Mouse (Mus musculus): ENCODE measurements around the gene Ftcd. TPM values are rescaled to one million over a fixed set of nuclear protein-coding genes. Genes with fewer than 3 reads are reported as not detected.
A peak's percentile ranks its signal among the peaks of the same experiment; 100 is the strongest.

The Ftcd gene
- total RNA-seq, 2 experiments from 2014 or later, result not detected

DNA sequence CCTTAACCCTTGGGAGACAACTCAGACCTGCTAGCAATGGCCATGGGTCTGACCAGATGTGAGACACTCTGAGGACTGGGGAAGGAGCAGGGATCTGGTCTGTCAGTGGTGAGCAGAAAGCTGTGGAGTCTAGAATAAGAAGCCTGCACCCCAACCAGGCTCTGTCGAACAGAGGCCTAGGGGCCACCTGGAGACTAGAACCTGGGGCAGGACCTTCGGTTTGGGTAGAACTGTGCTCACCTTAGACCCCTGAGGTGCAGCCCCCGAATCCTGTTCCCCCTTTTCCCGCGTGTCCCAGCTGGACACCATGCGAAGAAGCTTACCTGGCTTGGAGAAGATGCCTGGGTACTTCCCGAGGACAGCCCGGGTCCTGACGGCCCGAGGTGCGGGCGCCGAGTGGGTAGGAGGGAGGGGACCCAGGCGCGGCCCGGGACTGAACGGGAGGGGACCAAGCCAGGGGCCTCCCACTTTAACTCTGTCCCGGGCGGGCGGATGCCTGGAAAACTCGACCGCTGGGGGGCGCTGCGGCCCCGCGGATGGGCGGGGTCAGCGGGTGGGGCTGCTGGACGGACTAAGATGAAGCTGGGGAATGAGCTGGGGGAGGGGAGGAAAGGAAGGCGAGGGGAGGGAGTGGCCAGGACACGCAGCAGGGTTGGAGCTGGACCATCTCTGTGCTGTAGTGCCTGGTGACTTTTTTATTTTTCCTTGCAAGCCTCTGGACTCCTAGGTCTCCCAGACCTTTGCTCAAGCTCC, 47.7 kb downstream of the Ftcd start, which contains the start of gene Col6a2:
Gene Col6a2 (minus strand): TSS at position 703 of the 753 bp plus-strand sequence.
- Histone ChIP-seq H3K27ac (no peak within 1 kb of the TSS), H3K4me3 (peak within 1 kb of the TSS; percentile 35)
- TF ChIP-seq CTCF (IDR thresholded peaks at IDR 0.05), result peak; percentile 74
- peak; percentile 73 to 86 for DNase-seq (ENCODE audit: extremely low spot score in 1 of 2, low spot score in 2 of 2)
- intact Hi-C loops (cut with DNase I), result loop anchor here (1.0 kb wide), 1 partner anchor 111 kb away; no protein-coding TSS in a partner anchor

DNA sequence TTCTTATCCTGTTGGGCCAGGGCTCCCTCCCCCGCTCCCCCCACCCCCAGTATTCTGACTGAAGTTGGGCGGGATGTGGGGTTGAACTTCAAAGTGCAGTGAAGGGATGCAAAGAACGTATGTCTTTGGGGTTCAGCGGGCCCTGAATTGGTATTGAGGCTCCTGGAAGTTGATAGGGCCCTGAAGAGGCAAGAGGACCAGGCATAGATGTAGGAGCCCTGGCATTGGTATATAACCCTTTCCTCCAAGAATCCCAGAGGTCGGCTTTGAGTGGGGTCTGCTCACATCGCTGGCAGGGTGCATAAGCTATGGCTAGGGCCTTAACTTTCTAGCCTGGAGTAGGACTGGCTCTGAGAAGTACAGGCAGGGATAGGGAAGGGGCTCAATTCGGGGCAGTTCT, 48.3 kb downstream of the Ftcd start:
- DNase-seq (ENCODE audit: extremely low spot score in 1 of 2, low spot score in 2 of 2), result no peak
- no peak overlapping the region for H3K27ac ChIP-seq
- no peak overlapping the region; the same call in 1 of the 2 replicates for H3K4me3 ChIP-seq
- intact Hi-C loops (cut with DNase I), result loop anchor here (1.0 kb wide), 1 partner anchor 111 kb away; no protein-coding TSS in a partner anchor
- TF ChIP-seq CTCF (IDR thresholded peaks at IDR 0.05), result no peak

- intact Hi-C loops (cut with DNase I), result no loop called here
- no peak overlapping the region for H3K27ac ChIP-seq
- TF ChIP-seq CTCF (IDR thresholded peaks at IDR 0.05), result no peak
- no peak for DNase-seq (ENCODE audit: extremely low spot score in 1 of 2, low spot score in 2 of 2)
- no peak overlapping the region for H3K4me3 ChIP-seq
These were observed 49.5 kb downstream of the Ftcd start for GRCm38 (mm10) chr10:76624903-76625302.

DNA sequence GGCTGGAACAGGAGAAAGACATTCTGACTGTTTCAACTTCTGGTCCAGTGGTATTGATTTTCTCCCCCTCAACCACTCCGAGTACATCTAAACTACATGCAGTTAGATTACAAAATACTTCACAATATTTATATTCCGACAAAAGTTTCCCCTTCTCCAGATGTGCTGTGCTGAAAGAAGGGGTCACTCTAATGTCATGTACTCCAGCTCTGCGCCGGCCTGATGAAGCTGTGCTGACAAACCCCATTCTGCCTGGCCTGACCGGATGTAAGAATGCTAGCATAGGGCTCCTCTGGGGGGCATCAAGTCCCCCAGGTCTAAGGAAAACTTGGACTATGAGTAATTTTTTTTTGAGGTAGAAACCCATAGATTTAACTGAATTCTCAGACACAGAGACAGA, 52.3 kb downstream of the Ftcd start:
- H3K4me3 ChIP-seq, result no peak overlapping the region
- no peak for DNase-seq (ENCODE audit: extremely low spot score in 1 of 2, low spot score in 2 of 2)
- TF ChIP-seq CTCF (IDR thresholded peaks at IDR 0.05), result no peak
- intact Hi-C loops (cut with DNase I), result no loop called here
- no peak overlapping the region for H3K27ac ChIP-seq

- no peak overlapping the region for H3K27ac ChIP-seq
- no peak for TF ChIP-seq CTCF (IDR thresholded peaks at IDR 0.05)
- no peak overlapping the region for H3K4me3 ChIP-seq
- DNase-seq (ENCODE audit: extremely low spot score in 1 of 2, low spot score in 2 of 2), result no peak
- intact Hi-C loops (cut with DNase I), result no loop called here
These were observed 55.2 kb downstream of the Ftcd start for GRCm38 (mm10) chr10:76630657-76631056.

- intact Hi-C loops (cut with DNase I), result no loop called here
- no peak for TF ChIP-seq CTCF (IDR thresholded peaks at IDR 0.05)
- peak overlapping the region; percentile 82 for H3K27ac ChIP-seq
- peak in 1 of 2 experiments; percentile 26 for DNase-seq (ENCODE audit: extremely low spot score in 1 of 2, low spot score in 2 of 2)
- no peak overlapping the region for H3K4me3 ChIP-seq
These were observed 57.2 kb downstream of the Ftcd start for GRCm38 (mm10) chr10:76632630-76633029.

- TF ChIP-seq CTCF (IDR thresholded peaks at IDR 0.05), result no peak
- DNase-seq (ENCODE audit: extremely low spot score in 1 of 2, low spot score in 2 of 2), result no peak
- H3K4me3 ChIP-seq, result no peak overlapping the region
- intact Hi-C loops (cut with DNase I), result no loop called here
- H3K27ac ChIP-seq, result no peak overlapping the region
These were observed 58.7 kb downstream of the Ftcd start for GRCm38 (mm10) chr10:76634094-76634571.

- intact Hi-C loops (cut with DNase I), result no loop called here
- Histone ChIP-seq H3K4me3 (no peak overlapping the region), H3K27ac (no peak overlapping the region)
- no peak for TF ChIP-seq CTCF (IDR thresholded peaks at IDR 0.05)
- no peak for DNase-seq (ENCODE audit: extremely low spot score in 1 of 2, low spot score in 2 of 2)
These were observed 59.1 kb downstream of the Ftcd start for GRCm38 (mm10) chr10:76634584-76634983.

GRCm38 (mm10) chr10:76636026-76636425, 60.6 kb downstream of the Ftcd start:
- intact Hi-C loops (cut with DNase I), result no loop called here
- no peak for DNase-seq (ENCODE audit: extremely low spot score in 1 of 2, low spot score in 2 of 2)
- no peak for TF ChIP-seq CTCF (IDR thresholded peaks at IDR 0.05)
- Histone ChIP-seq H3K27ac (no peak overlapping the region), H3K4me3 (no peak overlapping the region)

- intact Hi-C loops (cut with DNase I), result no loop called here
- no peak for DNase-seq (ENCODE audit: extremely low spot score in 1 of 2, low spot score in 2 of 2)
- no peak overlapping the region for H3K4me3 ChIP-seq
- no peak for TF ChIP-seq CTCF (IDR thresholded peaks at IDR 0.05)
- H3K27ac ChIP-seq, result no peak overlapping the region
These were observed 61.2 kb downstream of the Ftcd start for GRCm38 (mm10) chr10:76636601-76637000.

Other genes starting within 250 kb of the Ftcd start
- 10 to 100 TPM; 61.4 to 63.6 TPM for gene Dip2a, start 230.4 kb upstream of the Ftcd start, total RNA-seq (2021)
- not detected for gene AC141477.1, start 135.2 kb upstream of the Ftcd start, total RNA-seq (2021)
- 10 to 100 TPM; 22.8 to 26.6 TPM for gene Pcnt, start 132.9 kb upstream of the Ftcd start, total RNA-seq (2021)
- not detected for gene 2610028H24Rik, start 126.6 kb upstream of the Ftcd start, total RNA-seq (2021)
- gene Mcm3ap, start 106.7 kb upstream of the Ftcd start, total RNA-seq (2021), result 10 to 100 TPM; 48.4 to 49.0 TPM
- 1 to 10 TPM; 4.2 to 4.5 TPM for gene Ybey, start 106.5 kb upstream of the Ftcd start, total RNA-seq (2021)
- 10 to 100 TPM; 38.8 to 44.1 TPM for gene Lss, start 44.1 kb upstream of the Ftcd start, total RNA-seq (2021)
- not detected for gene Spatc1l, start 13.4 kb upstream of the Ftcd start, total RNA-seq (2021)
- gene Col6a2, start 48.0 kb downstream of the Ftcd start, total RNA-seq (2021), result 1 to 10 TPM; 9.1 to 9.5 TPM
- 10 to 100 TPM; 37.5 to 51.9 TPM for gene Col6a1, start 150.5 kb downstream of the Ftcd start, total RNA-seq (2021)

All from left cerebral cortex, adult 2 months (tissue).